Mouse (Mus musculus) erythroblast, embryonic 14.5 days (primary cell): ENCODE data around the gene Prdx6b. TPM values are rescaled to one million over a fixed set of nuclear protein-coding genes. Genes with fewer than 3 reads are reported as not detected.

Source experiments
- H3K27me3 ChIP-seq: 2 replicates; pipeline ENCODE4 v1.6.1; 2012; ENCODE audit warnings: inconsistent platforms; ENCODE audit not compliant: control insufficient read depth
- H3K36me3 ChIP-seq: 2 replicates; pipeline ENCODE4 v1.6.1; 2012; ENCODE audit warnings: mild to moderate bottlenecking, inconsistent platforms; ENCODE audit not compliant: control insufficient read depth
- H3K4me1 ChIP-seq: 2 replicates; pipeline ENCODE4 v1.6.1; 2012; ENCODE audit warnings: inconsistent platforms; ENCODE audit not compliant: control insufficient read depth
- H3K4me3 ChIP-seq: replicated peaks from 2 replicates; pipeline ENCODE3; 2012; ENCODE audit warnings: moderate library complexity, mild to moderate bottlenecking, inconsistent platforms
- H3K9me3 ChIP-seq: 2 replicates; pipeline ENCODE4 v1.6.1; 2012; ENCODE audit warnings: low read length, inconsistent platforms, mixed read lengths; ENCODE audit not compliant: control insufficient read depth
- GATA1 ChIP-seq: IDR thresholded peaks from 2 replicates; pipeline ENCODE4 v1.6.1; 2012; ENCODE audit warnings: low read length, inconsistent platforms, mixed read lengths
- TAL1 ChIP-seq: IDR thresholded peaks from 3 replicates; pipeline ENCODE4 v1.6.1; 2012; ENCODE audit warnings: low read length, inconsistent platforms, mixed read lengths
- polyA plus RNA-seq: library from polyadenylated mRNA; stranded (reverse); fragments of >175 nt; gene quantifications from 2 replicates; pipeline ENCODE4 v1.2.3, GENCODE M21; 2012

Prdx6b gene
- polyA plus RNA-seq, 1 experiment = 0.07 TPM

DNA sequence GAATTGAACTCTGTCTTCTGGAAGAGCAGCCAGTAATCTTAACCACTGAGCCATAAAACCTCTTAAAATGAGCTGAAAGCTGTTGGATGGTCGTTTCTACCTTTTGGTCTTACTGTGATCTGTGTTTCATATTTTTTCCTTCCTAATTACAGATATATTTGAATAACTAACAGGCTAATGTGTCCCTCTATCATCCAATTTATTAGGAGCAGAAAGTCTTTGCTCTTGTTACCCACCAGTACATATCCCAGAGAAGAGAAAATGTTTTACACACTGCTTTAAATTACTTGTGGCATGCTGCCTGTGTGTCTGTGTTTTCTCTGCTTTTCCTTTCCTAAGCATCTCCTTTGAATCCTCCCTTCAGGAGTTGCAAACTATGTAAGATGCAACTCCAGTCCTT lies 21.9 kb downstream of the Prdx6b start:
- TF ChIP-seq TAL1 = no peak
- TF ChIP-seq GATA1 = no peak
- Histone ChIP-seq H3K4me3 (peak overlapping the region; percentile 95), H3K27me3 (0 out of 2 replicates have a peak, but pooled peaks cover 3% of the 10 kb centered on the region)

DNA sequence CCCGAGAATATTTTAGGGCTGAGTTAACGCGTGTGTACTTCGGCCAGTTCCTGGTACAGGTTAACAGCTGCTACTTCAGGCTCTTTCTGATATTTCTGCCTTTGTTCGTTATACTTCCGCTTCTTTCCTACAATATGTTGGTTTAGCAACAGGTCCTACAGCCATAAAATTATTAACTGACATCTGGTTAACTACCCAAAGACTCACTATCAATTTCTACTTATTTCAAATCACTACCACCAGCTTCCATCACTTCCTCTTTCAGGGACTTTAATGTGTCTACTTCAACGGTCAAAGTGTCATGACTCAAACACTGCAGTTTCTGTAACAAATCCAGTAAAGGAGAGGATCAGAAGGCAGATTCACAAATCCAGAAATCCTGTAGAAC lies 22.6 kb downstream of the Prdx6b start:
- Histone ChIP-seq H3K4me3 (peak overlapping the region; percentile 95), H3K36me3 (peaks cover 15% of the 10 kb centered on the region), H3K27me3 (0 out of 2 replicates have a peak, but pooled peaks cover 3% of the 10 kb centered on the region), H3K9me3 (no peaks in the 10 kb centered on the region), H3K4me1 (peaks cover 20% of the 10 kb centered on the region)
- no peak for TF ChIP-seq GATA1
- TF ChIP-seq TAL1 = no peak

More for the DNA sequence above, 21.9 kb downstream of the Prdx6b start:
- no peaks in the 10 kb centered on the region for H3K9me3 ChIP-seq
- peaks cover 20% of the 10 kb centered on the region for H3K4me1 ChIP-seq
- peaks cover 8% of the 10 kb centered on the region for H3K36me3 ChIP-seq

DNA sequence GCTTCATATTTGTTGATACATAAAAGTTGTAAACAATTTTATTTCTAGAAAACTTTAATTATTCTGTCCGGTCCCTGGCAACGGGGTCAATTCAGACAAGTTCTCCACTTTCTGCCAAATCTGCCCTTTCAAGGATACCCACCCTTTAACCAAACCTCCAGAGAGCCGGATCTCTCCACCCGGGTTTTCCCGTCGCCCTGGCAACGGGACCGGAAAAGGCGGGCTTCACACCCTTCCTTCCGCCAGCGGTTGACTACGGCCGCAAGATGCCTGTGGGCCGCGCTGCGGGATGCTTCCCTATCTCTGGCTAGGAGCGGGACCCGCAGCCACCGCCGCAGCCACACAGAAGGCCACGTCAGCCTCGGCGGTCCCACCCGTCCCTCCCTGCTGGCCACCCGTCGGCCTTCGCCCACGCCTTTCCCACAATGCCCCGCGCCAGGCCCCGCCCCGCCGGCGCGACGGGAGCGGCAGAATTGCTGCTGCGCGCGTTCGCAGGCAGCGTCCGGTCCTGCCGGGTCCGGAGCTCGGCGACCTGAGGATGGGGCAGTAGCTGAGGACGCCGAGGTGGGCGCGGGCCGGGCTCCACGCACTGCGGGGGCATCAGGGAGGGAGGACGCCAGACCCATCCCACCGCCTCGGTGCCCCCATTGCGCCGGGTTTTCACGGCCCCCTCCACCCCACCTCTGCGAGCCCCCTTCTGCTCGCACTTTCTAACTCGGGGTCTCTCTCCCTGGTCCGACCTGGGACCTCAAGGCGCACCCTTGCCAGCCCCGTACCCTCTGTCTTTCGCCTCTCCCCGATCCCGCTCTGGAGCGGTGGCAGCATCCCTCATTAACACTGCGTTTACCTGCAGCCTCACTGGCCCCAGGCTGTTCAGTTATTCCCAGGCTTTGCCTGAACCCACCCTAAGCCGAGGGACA lies 23.2 kb downstream of the Prdx6b start, which contains the start of gene Dnajc10:
Gene Dnajc10, plus strand, starts transcription at position 225 of the 920 bp plus-strand sequence.
- Histone ChIP-seq H3K27me3 (0 out of 2 replicates have a peak, but pooled peaks cover 3% of the 10 kb centered on the region), H3K4me1 (peaks cover 20% of the 10 kb centered on the region), H3K36me3 (peaks cover 17% of the 10 kb centered on the region), H3K9me3 (no peaks in the 10 kb centered on the region), H3K4me3 (peak within 1 kb of the TSS; percentile 95)
- TF ChIP-seq GATA1 = no peak
- no peak for TF ChIP-seq TAL1

DNA sequence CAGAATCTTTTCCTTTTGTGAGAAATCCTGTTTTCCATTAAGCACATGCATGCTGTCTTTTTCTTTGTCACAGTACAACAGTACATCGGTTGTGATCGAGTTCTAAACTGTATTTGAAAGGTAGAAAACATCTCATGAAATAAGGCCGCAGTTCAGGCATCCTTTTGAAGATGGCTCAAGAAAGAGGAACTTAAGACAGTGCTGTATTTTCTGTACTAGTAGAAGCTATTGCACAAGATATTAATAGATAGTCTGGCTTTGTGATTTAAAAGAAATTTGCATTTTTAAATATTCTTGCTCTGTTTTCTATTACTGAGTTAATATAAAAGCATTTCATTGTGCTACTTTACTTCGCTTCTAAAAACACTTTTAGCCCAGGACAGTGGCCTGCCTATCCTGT lies 30.6 kb downstream of the Prdx6b start:
- Histone ChIP-seq H3K27me3 (no peaks in the 10 kb centered on the region), H3K4me1 (no peaks in the 10 kb centered on the region), H3K4me3 (no peak overlapping the region), H3K9me3 (no peaks in the 10 kb centered on the region), H3K36me3 (peaks cover 68% of the 10 kb centered on the region)
- TF ChIP-seq TAL1 (no peak), GATA1 (no peak)

DNA sequence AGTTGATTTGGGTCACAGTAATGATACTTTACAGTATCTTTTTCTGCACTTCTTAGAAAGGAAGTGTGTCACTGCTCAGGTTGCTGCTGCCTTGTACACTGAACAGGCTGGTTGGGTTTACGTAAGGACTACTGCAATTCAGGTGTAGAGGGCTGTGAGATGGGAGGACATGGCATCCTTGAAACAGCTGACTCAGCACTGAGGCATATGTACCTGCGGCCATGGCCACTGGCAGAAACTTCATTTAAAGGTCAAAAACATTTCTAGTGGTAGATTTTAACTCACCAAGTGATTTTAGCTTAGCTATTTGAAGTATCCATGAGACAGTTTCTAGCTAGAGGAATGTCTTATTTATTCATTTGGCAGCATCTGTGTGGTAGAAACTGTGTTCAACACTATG lies 33.5 kb downstream of the Prdx6b start:
- no peak overlapping the region for H3K4me3 ChIP-seq
- H3K4me1 ChIP-seq = no peaks in the 10 kb centered on the region
- H3K36me3 ChIP-seq = peaks cover 64% of the 10 kb centered on the region
- TF ChIP-seq TAL1 = no peak
- TF ChIP-seq GATA1 = no peak
- H3K27me3 ChIP-seq = no peaks in the 10 kb centered on the region
- no peaks in the 10 kb centered on the region for H3K9me3 ChIP-seq

DNA sequence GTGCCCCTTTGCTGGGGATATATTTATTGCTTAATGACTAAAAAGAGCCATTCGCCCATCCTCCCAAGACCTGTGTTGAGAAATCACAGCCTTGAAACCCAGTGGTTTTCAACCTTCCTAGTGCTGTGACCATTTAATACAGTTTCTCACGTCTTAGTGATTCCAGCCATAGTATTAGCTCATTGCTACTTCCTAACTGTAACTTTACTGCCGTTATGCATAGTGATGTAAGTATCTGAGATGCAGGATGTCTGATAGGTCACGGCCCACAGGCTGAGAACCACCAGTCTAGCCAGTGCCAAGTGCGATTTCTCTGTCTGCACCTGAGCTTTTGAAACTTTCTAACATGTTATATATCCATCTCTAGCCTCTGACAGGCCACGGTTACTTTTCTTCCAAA lies 35.0 kb downstream of the Prdx6b start:
- Histone ChIP-seq H3K36me3 (peaks cover 59% of the 10 kb centered on the region), H3K27me3 (no peaks in the 10 kb centered on the region), H3K4me1 (no peaks in the 10 kb centered on the region)

DNA sequence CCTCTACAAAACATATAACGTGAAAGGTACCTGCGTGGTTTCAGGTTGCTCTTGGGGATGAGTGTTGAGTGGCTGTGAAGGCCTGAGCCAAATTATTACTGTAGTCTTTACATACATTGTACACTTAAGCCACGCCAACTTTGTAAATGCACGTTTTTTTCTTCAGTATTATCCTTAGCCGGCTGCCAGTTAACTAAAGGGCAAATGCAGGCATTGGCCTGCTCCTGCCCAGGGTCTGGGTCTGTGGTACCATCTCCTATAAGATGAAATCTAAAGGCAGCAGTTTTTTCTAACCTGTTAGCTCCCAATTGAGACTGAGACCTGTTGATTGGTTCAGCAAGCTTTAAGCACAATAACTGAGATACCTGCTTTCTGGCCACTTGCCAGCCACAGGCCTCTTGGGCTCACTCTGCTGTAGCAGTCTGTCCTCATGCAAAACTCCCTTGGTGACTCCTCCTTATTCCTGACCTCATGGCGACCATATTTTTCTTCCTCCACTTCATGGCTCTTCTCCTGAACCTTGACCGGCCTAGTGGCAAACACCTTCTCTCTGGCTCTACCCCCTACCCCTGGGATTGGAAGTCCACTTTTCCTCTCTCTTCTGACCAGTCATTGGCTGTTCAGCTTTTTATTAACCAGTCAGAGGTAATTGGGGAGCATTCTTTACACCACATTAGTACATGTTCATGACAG lies 36.8 kb downstream of the Prdx6b start:
- Histone ChIP-seq H3K9me3 (no peaks in the 10 kb centered on the region), H3K36me3 (peaks cover 57% of the 10 kb centered on the region), H3K27me3 (no peaks in the 10 kb centered on the region), H3K4me1 (no peaks in the 10 kb centered on the region), H3K4me3 (no peak overlapping the region)
- TF ChIP-seq TAL1 (no peak), GATA1 (no peak)

More for the DNA sequence above, 35.0 kb downstream of the Prdx6b start:
- no peaks in the 10 kb centered on the region for H3K9me3 ChIP-seq
- TF ChIP-seq GATA1 (no peak), TAL1 (no peak)
- H3K4me3 ChIP-seq = no peak overlapping the region

DNA sequence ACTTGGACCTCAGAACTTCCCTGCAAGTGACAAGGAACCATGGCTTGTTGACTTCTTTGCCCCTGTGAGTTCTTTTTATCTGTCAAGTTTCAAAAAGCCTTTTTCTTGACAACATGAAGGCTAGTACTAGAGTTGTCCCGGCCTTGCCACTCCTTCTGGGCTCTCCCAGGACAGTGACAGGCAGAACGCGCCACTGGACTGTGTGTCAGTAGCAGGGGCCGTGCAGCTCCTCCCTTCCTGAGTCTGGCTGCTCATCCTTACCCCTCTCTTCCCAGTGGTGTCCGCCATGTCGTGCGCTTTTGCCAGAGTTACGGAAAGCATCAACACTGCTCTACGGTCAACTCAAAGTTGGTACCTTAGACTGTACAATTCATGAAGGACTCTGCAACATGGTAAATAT lies 48.3 kb downstream of the Prdx6b start:
- no peaks in the 10 kb centered on the region for H3K9me3 ChIP-seq
- no peaks in the 10 kb centered on the region for H3K27me3 ChIP-seq
- H3K36me3 ChIP-seq = peaks cover 79% of the 10 kb centered on the region
- H3K4me1 ChIP-seq = no peaks in the 10 kb centered on the region
- H3K4me3 ChIP-seq = no peak overlapping the region
- no peak for TF ChIP-seq TAL1
- TF ChIP-seq GATA1 = no peak

Other genes with a start within 250 kb of the Prdx6b start
- gene Pde1a, start 163.0 kb upstream of the Prdx6b start, polyA plus RNA-seq = not detected in 2 replicates
- gene Dnajc10, start 23.0 kb downstream of the Prdx6b start, polyA plus RNA-seq = 0.18 and 0.37 TPM in 2 replicates
- gene Frzb, start 155.2 kb downstream of the Prdx6b start, polyA plus RNA-seq = not detected in 2 replicates